Mouse (Mus musculus) kidney, postnatal 0 days (tissue): ENCODE measurements around the gene Cd38. TPM values are rescaled to one million over a fixed set of nuclear protein-coding genes. Genes with fewer than 3 reads are reported as not detected.
A peak's percentile ranks its signal among the peaks of the same experiment; 100 is the strongest.

Experiments used
- ATAC-seq: fragments of 200-750 bp; cut with Nextera tagmentation; replicated peaks from 2 replicates; pipeline ENCODE4 v1.8.0; 2017; ENCODE audit warnings: low read depth, moderate number of reproducible peaks, moderate TSS enrichment, moderate library complexity; ENCODE audit not compliant: low FRiP score
- DNase-seq: peaks from one replicate; pipeline ENCODE4 v3.0.0-alpha.2; 2016; ENCODE audit warnings: low spot score
- H3K27ac ChIP-seq: fragments of 300-500 bp; sonication (generic); 2 replicates; pipeline ENCODE4 v1.5.1; 2014; ENCODE audit warnings: mild to moderate bottlenecking
- H3K27me3 ChIP-seq: fragments of 300-500 bp; sonication (generic); 2 replicates; pipeline ENCODE4 v1.6.1; 2014; ENCODE audit warnings: low read length, mixed read lengths; ENCODE audit not compliant: insufficient read depth
- H3K36me3 ChIP-seq: fragments of 300-500 bp; sonication (generic); 2 replicates; pipeline ENCODE4 v1.6.1; 2014; ENCODE audit warnings: low read length, mixed read lengths; ENCODE audit not compliant: insufficient read depth
- H3K4me1 ChIP-seq: fragments of 300-500 bp; sonication (generic); replicated peaks from 2 replicates; pipeline ENCODE4 v1.6.1; 2014; ENCODE audit warnings: antibody characterized with exemption, low read length, mixed read lengths; ENCODE audit not compliant: insufficient read depth
- H3K4me2 ChIP-seq: fragments of 300-500 bp; sonication (generic); 2 replicates; pipeline ENCODE4 v1.6.1; 2014; ENCODE audit warnings: mild to moderate bottlenecking, low read length, moderate library complexity, mixed read lengths
- H3K4me3 ChIP-seq: fragments of 300-500 bp; sonication (generic); replicated peaks from 2 replicates; pipeline ENCODE4 v1.5.1; 2014; ENCODE audit warnings: low read depth, low read length
- H3K9ac ChIP-seq: fragments of 300-500 bp; sonication (generic); 2 replicates; pipeline ENCODE4 v1.6.1; 2014; ENCODE audit warnings: low read depth, low read length
- H3K9me3 ChIP-seq: fragments of 300-500 bp; sonication (generic); replicated peaks from 2 replicates; pipeline ENCODE4 v1.6.1; 2016; ENCODE audit warnings: low read length, inconsistent platforms, mixed read lengths
- CTCF ChIP-seq: IDR thresholded peaks from 2 replicates; pipeline ENCODE4 v1.5.1; 2016; ENCODE audit warnings: antibody characterized with exemption, low read depth, mild to moderate bottlenecking, moderate library complexity
- WGBS: fragments of 180-500 bp; shearing (Covaris S2); extraction: QIAGEN DNeasy Blood & Tissue Kit; methylation state at CpG from one replicate; pipeline ENCODE4 v1.1.7; 2014; 5-methylcytosine and 5-hydroxymethylcytosine counted together
- polyA plus RNA-seq: library from polyadenylated mRNA; unstranded; fragments of >200 nt; fragmentation: Nextera tagmentation; extraction: Ambion mirVana; gene quantifications from 2 replicates; pipeline ENCODE4 v1.2.1, GENCODE M21; 2015

Cd38 gene
- polyA plus RNA-seq, 1 experiment from 2014 or later = 26.9 TPM

DNA sequence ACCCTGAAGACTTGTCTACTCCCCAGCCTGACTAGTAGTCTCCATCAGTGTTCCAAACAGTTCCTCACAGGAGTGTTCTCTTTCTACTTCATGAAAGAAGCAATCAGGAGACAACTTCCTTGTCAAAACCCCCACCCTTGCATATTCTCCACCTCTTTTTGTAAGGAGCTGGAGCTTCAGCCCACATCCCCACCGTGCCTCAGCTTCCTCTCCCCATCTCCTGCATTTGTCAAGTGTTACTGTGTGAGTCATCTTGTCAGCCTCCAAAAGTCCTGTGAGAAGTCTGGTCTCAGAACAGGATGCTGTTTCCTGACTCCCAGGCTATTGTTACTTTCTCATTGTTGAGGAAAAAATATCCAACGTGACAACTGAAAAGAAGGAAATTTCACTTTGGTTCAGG is 3.0 kb upstream of the Cd38 start:
- Histone ChIP-seq H3K27ac (0 out of 2 replicates have a peak overlapping the region, but pooled peaks have one; percentile 19), H3K9me3 (no peaks in the 10 kb centered on the region), H3K27me3 (no peaks in the 10 kb centered on the region), H3K4me1 (no peaks in the 10 kb centered on the region), H3K36me3 (no peaks in the 10 kb centered on the region), H3K4me2 (no peak overlapping the region), H3K9ac (no peak overlapping the region), H3K4me3 (no peak overlapping the region)
- 59% methylated on average over 2 of the region's 2 CpGs for WGBS
- no peak for TF ChIP-seq CTCF
- ATAC-seq (no peak), DNase-seq (peak; percentile 47)

DNA sequence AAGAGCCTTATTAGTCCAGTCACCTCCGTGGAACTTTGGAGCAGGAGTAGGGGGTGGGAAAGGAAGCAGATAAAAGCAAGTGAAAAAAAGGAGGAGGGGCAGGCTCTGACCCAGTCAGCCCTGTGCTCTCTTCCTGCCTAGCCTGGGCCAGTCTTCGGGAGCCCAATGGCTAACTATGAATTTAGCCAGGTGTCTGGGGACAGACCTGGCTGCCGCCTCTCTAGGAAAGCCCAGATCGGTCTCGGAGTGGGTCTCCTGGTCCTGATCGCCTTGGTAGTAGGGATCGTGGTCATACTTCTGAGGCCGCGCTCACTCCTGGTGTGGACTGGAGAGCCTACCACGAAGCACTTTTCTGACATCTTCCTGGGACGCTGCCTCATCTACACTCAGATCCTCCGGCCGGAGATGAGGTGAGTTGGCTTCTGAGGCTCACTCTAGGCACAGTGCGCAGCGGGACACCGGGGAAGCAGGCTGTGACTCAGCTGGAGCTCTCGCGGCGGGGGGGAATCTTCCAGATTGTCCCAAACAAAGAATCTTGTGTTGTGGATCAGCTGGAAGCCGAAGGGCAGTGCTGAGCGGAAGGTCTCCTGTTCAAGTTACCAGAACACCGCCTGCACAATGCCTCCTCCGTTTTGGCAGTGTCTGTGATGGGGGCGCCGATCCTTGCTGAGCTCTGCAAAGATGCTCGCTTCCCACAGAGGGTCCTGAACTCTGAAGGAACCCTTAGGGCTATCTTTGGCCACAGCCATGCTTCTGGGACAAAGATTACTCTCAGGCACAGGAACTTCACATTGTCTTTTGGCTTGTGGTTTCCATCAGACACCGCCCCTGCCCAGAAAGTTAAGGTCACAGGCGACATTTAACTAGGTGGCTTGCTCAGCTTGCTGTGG is 603 bp downstream of the Cd38 start:
- ATAC-seq (peak; percentile 25; the same call in 1 of the 2 replicates), DNase-seq (peak; percentile 56)
- peak overlapping the region; percentile 72 for H3K4me2 ChIP-seq
- no peaks in the 10 kb centered on the region for H3K36me3 ChIP-seq
- H3K9me3 ChIP-seq = no peaks in the 10 kb centered on the region
- peak overlapping the region; percentile 63 for H3K9ac ChIP-seq
- H3K4me3 ChIP-seq = peak overlapping the region; percentile 45
- H3K4me1 ChIP-seq = no peaks in the 10 kb centered on the region
- WGBS = 3% methylated on average over 28 of the region's 28 CpGs
- no peak for TF ChIP-seq CTCF
- H3K27ac ChIP-seq = peak overlapping the region; percentile 20
- no peaks in the 10 kb centered on the region for H3K27me3 ChIP-seq

DNA sequence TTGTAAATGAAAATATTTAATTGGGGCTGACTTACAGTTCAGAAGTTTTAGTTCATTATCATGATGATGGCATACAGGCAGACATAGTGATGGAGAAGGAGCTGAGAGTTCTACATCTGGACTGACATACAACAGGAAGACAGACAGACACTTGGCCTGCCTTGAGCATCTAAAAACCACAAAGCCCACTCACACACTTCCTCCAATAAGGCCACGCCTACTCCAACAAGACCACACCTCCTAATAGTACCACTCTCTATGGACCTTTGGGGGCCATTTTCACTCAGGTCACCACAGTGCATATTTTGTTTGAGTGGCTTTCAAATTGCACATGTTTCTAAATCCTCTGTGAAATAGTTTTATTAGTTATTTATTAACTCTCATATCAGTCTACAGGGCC is 3.5 kb downstream of the Cd38 start:
- Histone ChIP-seq H3K36me3 (no peaks in the 10 kb centered on the region), H3K27ac (no peak overlapping the region), H3K27me3 (no peaks in the 10 kb centered on the region), H3K4me2 (no peak overlapping the region), H3K4me1 (no peaks in the 10 kb centered on the region), H3K4me3 (no peak overlapping the region), H3K9ac (no peak overlapping the region), H3K9me3 (no peaks in the 10 kb centered on the region)
- DNase-seq (no peak), ATAC-seq (no peak)
- WGBS = 82% methylated on average over 1 of the region's 1 CpGs
- no peak for TF ChIP-seq CTCF

DNA sequence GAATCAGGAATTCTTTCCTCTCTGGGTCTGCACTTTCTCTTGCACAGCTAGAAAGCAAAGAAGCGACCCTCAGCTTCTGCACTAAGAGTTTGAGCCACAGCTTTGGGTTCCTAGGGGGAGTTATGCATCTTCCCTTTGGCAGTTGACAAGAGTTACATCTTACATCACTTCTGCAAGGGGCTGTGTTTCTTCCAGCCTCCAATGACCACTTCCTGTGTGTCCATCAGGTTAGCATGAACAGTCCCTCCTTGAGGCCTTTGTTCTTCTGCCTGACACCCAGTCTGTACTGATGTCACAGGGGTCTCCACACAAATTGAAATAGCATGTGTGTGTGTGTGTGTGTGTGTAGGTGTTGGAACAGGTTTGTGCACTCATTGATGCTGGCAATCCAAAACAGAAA is 4.3 kb downstream of the Cd38 start:
- Histone ChIP-seq H3K4me1 (no peaks in the 10 kb centered on the region), H3K27me3 (no peaks in the 10 kb centered on the region), H3K36me3 (no peaks in the 10 kb centered on the region), H3K4me3 (no peak overlapping the region), H3K27ac (no peak overlapping the region), H3K4me2 (no peak overlapping the region), H3K9me3 (no peaks in the 10 kb centered on the region), H3K9ac (no peak overlapping the region)
- DNase-seq = no peak
- TF ChIP-seq CTCF = no peak
- no peak for ATAC-seq
- WGBS = 61% methylated on average over 1 of the region's 1 CpGs

DNA sequence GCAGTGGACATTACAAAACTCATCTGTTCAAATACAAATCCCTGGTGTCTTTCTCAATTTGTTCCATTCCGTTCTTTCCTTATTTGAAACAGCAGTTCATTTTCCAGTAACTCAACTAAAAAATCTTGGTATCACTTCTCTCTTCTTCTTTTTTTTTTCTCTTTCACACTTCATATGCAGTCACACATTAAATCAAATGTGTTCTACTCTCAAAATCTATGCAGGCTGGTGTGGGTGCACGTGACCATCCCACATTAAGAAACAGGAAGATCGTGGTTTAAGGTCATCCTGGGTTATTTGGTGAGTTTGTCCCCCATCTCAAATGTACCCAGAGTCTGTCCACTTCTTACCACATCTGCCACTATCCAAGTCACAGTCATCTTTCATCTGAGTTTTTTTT is 13.7 kb downstream of the Cd38 start:
- H3K4me3 ChIP-seq = no peak overlapping the region
- H3K27me3 ChIP-seq = no peaks in the 10 kb centered on the region
- whole genome bisulfite sequencing = 78% methylated on average over 3 of the region's 3 CpGs
- H3K4me1 ChIP-seq = no peaks in the 10 kb centered on the region
- H3K9me3 ChIP-seq = no peaks in the 10 kb centered on the region
- no peak for TF ChIP-seq CTCF
- H3K36me3 ChIP-seq = no peaks in the 10 kb centered on the region
- ATAC-seq = no peak
- no peak overlapping the region for H3K27ac ChIP-seq
- DNase-seq = no peak
- H3K4me2 ChIP-seq = no peak overlapping the region
- no peak overlapping the region for H3K9ac ChIP-seq

DNA sequence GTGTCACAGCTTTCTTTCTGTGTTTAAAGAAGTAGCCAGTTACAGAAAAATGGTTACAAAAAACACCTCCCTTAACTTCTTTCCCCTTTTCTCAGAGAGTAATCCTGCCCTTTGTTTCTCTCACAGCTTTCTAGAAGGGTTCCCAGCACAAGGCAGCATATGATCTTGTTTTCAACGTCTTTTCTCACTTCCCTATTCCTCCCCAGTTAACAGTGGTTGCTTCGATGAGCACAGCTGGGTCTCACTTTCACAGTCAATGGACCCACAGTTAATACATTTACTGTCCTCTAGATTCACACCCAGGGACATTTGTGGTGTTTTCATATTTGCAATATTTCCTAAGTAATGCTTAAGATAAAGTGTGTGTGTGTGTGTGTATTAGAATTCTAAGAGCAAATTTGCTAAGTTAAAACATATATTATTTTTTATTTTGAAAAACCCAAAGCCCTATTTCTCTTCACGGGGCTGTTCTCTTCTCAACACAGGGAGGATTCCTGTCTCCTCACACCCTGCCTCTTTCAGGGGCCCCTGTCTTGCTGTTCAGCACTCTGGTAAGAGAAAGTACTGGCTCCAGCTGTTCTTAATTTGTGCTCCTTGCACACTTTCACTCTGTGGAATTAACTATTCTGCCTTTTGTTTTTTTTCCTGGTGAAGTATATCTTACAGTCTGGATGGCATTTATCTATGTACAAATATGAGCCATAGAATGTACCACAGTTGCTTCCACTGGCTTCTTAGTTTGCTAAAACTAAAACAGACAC is 16.9 kb downstream of the Cd38 start:
- H3K9me3 ChIP-seq = no peaks in the 10 kb centered on the region
- WGBS = 22% methylated on average over 3 of the region's 3 CpGs
- no peak for DNase-seq

More for the DNA sequence above, 16.9 kb downstream of the Cd38 start:
- H3K4me2 ChIP-seq = no peak overlapping the region
- H3K9ac ChIP-seq = no peak overlapping the region
- no peak overlapping the region for H3K27ac ChIP-seq
- H3K36me3 ChIP-seq = no peaks in the 10 kb centered on the region
- no peak overlapping the region for H3K4me3 ChIP-seq
- no peaks in the 10 kb centered on the region for H3K4me1 ChIP-seq
- no peaks in the 10 kb centered on the region for H3K27me3 ChIP-seq
- no peak for TF ChIP-seq CTCF
- no peak for ATAC-seq
